Mouse (Mus musculus): ENCODE data around the gene Sgo2a. TPM values are rescaled to one million over a fixed set of nuclear protein-coding genes. Genes with fewer than 3 reads are reported as not detected.

The Sgo2a gene
- total RNA-seq, 4 experiments from 2014 or later, result 0.35 to 0.81 (median 0.58) TPM

Other genes starting within 250 kb of the Sgo2a start
- gene Spats2l, start 221.8 kb upstream of the Sgo2a start, total RNA-seq (2022), result 1 to 10 TPM; 3.6 to 4.7 (median 4.1) TPM
- gene Kctd18, start 23.0 kb downstream of the Sgo2a start, total RNA-seq (2022), result 10 to 100 TPM; 10.2 to 23.2 (median 16.7) TPM
- gene Aox1, start 34.0 kb downstream of the Sgo2a start, total RNA-seq (2022), result 10 to 100 TPM; 30.9 to 62.1 (median 45.8) TPM
- gene Aox3, start 117.2 kb downstream of the Sgo2a start, total RNA-seq (2022), result 10 to 100 TPM in 1 of 4 experiments, 1 to 10 TPM in 3; 7.6 to 11.3 (median 8.5) TPM
- gene Aox4, start 214.4 kb downstream of the Sgo2a start, total RNA-seq (2022), result not detected